Mouse (Mus musculus) spleen, adult 2 months (tissue): ENCODE results near the gene Slc23a2.

Experiments used
- CTCF ChIP-seq: fragments of 200-500 bp; IDR thresholded peaks from 2 replicates; pipeline ENCODE4 v1.5.1; 2011; ENCODE audit warnings: mild to moderate bottlenecking, inconsistent platforms; ENCODE audit not compliant: insufficient read depth, insufficient read length, insufficient replicate concordance; ENCODE audit errors: extremely low read depth
- POLR2A ChIP-seq: fragments of 200-500 bp; IDR thresholded peaks from 2 replicates; pipeline ENCODE4 v1.6.1; 2011; ENCODE audit warnings: low read depth, low read length, inconsistent platforms

GRCm38 (mm10) chr2:132143943-132144927, 673 bp downstream of the Slc23a2 start:
- no peak for TF ChIP-seq POLR2A
- no peak for TF ChIP-seq CTCF
